In the genomic region with DNA sequence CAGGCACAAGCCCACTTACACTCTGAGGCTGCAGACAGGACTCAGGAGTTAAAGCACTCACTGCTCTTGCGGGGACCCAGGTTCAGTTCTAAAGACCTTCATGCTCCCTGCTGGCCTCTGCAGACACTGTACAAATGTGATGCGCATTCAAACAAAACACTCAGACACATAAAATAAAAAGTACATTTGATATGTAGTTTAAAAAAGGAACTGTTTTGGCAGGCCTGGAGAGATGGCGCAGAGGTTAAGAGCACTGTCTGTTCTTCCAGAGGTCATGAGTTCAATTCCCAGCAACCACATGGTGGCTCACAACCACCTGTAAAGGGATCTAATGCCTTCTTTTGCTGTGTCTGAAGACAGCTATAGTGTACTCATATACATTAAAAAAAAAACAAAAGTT, we compare ENCODE assay signal across 20 mouse cellular contexts. TPM values are rescaled to one million over a fixed set of nuclear protein-coding genes. Genes with fewer than 3 reads are reported as not detected.
"Had no signal": no experiment of that assay in that cellular context is flagged by ENCODE, and none has a peak within 500 bp of the region (broad histone marks: within the 10 kb centered on the region; RNA-seq: fewer than 3 reads in every experiment).

No protein-coding gene starts in this region.

- H3K4me1 ChIP-seq: midbrain, embryonic 10.5 days; neural tube, embryonic 13.5 days; neural tube, embryonic 15.5 days had no signal

- H3K27ac ChIP-seq: midbrain, embryonic 10.5 days; midbrain, embryonic 13.5 days; midbrain, embryonic 15.5 days; neural tube, embryonic 13.5 days; neural tube, embryonic 15.5 days had no signal

- H3K4me3 ChIP-seq: midbrain, embryonic 10.5 days; midbrain, embryonic 13.5 days; midbrain, embryonic 15.5 days; myocyte; neural tube, embryonic 13.5 days; neural tube, embryonic 15.5 days had no signal

- H3K9ac ChIP-seq: lung, embryonic 14.5 days; midbrain, embryonic 13.5 days; midbrain, embryonic 15.5 days; neural tube, embryonic 13.5 days; neural tube, embryonic 15.5 days had no signal

- H3K27me3 ChIP-seq: midbrain, embryonic 13.5 days; midbrain, embryonic 15.5 days; neural tube, embryonic 13.5 days; neural tube, embryonic 15.5 days had no signal

- H3K9me3 ChIP-seq: midbrain, embryonic 10.5 days; midbrain, embryonic 13.5 days; midbrain, embryonic 15.5 days; neural tube, embryonic 13.5 days; neural tube, embryonic 15.5 days had no signal

- DNase-seq: lung, adult 18-20 months; lung, embryonic 14.5 days; lung, postnatal 10 days; lung, postnatal 4 days; retina, postnatal 1 day; right cerebral cortex, adult 18-20 months; right cerebral cortex, postnatal 25 days; right cerebral cortex, postnatal 4 days; spleen, adult 18-20 months; thymus, adult 18-20 months; thymus, postnatal 25 days; thymus, postnatal 4 days had no signal

- H3K36me3 ChIP-seq: midbrain, embryonic 10.5 days; midbrain, embryonic 13.5 days; midbrain, embryonic 15.5 days; neural tube, embryonic 13.5 days; neural tube, embryonic 15.5 days had no signal

RNA-seq across cellular contexts. Expression of gene Slc2a2, which starts 50.4 kb away (rescaled TPM):
- total RNA-seq: megakaryocyte, adult 5-6 weeks had no signal
- polyA plus RNA-seq: midbrain, embryonic 10.5 days; midbrain, embryonic 13.5 days; myocyte; neural tube, embryonic 11.5 days had no signal
